Mouse (Mus musculus) gastrocnemius, postnatal 36 days (tissue): ENCODE data around the gene Fuca1. TPM values are rescaled to one million over a fixed set of nuclear protein-coding genes. Genes with fewer than 3 reads are reported as not detected.
"Not testable (repeated sequence)": the region's sequence is repeated elsewhere in the genome, so short reads cannot be mapped to it uniquely, and the experiment has no call there.

Source experiments
- DNase-seq, 2 experiments: peaks; one replicate each; pipeline ENCODE4 v3.0.0; 2022
- intact Hi-C: fragments of 180-260 bp; cut with DNase I; formaldehyde crosslinking; loops from one replicate; pipeline ENCODE4 v1.15.1; 2025
- total RNA-seq, 2 experiments: library from RNA; stranded (reverse); gene quantifications; 2 replicates each; pipeline ENCODE4 v1.2.3; 2021

The Fuca1 gene
- total RNA-seq, 2 experiments from 2014 or later = 16.4 to 18.7 TPM

DNA sequence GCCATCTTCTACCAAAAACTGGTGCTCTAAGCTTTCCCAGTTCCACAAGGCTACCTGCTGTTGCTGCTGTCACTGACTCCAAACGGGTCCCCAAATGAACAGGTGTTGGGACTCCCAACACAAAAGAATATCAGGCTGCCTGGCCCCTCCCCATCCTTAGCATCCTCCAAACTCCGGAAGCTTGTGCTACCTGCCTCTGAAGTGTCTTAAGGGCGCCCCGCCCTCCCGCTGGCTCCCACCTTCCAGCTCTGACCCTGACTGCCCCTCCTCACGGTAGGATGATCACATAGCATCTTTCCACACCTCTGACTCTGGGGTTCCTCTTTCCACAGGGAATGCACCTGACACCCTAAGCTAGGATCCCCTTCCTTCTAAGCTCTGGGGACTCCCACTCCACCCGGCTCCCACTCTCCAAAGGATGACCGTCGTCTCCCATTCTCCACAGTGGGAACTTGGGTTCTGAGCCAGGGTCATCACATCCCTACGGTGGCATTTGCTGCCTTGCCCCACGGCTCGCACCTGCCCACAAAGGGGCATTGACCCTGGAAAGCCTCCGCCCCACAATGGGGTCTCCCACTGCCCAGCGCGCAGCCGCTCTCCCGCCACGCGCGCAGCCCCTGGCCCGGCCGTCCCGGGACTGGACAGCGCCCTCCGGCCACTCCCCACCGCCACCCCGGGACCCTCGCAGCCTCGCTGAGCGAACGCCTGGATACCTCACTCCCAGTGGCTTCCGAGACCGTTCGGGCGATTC lies 51.4 kb downstream of the Fuca1 start:
- no peak for DNase-seq
- intact Hi-C loops = no loop called here

DNA sequence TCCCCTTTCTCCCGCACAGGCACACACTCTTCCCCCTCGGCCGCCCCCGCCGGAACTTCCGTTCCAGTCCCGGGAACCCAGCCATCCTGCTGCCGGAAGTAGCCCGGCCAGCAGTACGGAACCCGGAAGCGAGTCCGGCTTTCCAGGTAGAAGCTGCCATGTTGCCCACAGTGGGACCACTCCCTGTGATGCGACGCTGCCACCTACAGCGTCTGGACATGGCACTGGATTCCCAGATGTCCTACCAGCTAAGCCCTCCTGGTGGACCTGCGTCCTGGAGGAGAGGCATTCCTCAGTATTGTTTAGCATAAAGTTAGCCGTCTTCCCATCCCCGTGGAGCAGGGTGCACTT lies 52.0 kb downstream of the Fuca1 start, which contains the start of gene Lypla2:
Gene Lypla2 (minus strand): TSS at position 71 of the 351 bp plus-strand sequence.
- intact Hi-C loops = no loop called here
- peak; percentile 82 to 88 for DNase-seq

DNA sequence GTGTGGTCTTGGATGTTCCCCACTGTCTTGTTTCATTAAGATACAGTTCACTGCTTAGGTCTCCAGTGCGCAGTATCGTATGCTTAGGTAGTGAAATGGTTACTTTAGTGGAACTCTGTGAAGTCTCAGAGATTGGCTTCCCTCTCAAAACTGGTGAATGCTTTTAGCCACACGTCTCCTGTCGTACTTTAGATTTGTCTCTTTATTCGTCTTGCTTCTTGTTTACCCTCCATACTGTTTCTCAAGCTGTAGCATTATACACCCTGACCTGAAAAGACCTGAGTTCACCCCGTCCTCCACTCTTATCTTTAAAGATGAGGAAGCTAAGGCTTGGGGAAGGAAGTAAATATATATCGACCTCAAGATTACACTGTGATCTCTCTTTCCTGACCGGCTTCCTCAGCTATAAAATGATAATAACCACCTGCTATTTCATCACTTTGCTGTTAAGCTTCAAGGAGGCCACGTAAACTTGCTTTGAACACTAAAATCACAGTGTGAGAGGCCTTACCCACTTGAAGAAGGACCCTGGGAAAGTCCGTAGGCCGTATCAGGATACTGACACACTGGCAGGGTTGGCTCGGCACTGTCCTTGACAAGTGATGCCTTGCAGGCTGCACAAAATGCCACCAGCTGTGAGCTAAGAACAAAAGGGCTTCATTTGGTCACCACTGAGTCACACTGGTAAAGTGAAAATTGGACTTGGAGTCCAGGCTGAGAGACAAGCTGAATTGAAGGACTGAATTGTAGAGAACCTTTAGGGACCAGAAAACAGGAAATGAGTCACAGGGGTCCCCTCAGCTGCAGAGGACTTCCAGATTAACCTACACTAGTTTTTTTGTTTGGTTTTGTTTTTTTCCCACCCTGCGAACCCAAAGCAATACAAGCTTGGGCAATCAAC lies 52.6 kb downstream of the Fuca1 start:
- intact Hi-C loops = no loop called here
- DNase-seq = no peak

DNA sequence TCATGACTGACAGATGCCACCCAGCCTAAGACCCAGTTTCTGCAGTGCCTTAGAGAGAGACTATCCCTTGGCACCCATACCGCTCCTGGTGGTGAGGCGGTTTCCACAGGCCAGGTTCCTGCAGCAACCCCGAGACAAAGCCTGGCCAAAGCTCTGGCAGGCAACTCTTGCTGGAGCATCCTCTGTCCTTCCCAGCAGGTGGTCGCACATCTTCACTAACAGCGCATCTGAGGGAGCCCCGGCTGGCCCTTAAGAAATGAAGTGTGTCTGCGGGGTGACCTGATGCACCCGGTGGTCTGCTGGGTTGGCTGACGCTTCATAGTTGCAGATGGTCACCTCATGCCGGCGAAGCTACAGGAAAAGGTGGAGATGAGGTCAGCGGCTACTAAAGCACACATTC lies 55.6 kb downstream of the Fuca1 start:
- intact Hi-C loops = no loop called here

DNA sequence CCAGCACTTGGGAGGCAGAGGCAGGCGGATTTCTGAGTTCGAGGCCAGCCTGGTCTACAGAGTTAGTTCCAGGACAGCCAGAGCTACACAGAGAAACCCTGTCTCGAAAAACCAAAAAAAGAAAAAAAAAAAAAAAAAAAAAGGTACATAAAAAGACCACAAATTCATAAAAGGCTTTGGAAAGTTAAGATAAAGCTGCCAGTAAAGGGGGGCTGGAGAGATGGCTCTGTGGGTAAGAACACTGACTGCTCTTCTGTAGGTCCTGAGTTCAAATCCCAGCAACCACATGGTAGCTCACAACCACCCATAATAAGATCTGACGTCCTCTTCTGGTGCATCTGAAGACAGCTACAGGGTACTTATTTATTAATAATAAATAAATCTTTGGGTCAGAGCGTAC lies 59.7 kb downstream of the Fuca1 start:
- intact Hi-C loops = not testable (repeated sequence)

More for the DNA sequence above, 55.6 kb downstream of the Fuca1 start:
- no peak for DNase-seq

DNA sequence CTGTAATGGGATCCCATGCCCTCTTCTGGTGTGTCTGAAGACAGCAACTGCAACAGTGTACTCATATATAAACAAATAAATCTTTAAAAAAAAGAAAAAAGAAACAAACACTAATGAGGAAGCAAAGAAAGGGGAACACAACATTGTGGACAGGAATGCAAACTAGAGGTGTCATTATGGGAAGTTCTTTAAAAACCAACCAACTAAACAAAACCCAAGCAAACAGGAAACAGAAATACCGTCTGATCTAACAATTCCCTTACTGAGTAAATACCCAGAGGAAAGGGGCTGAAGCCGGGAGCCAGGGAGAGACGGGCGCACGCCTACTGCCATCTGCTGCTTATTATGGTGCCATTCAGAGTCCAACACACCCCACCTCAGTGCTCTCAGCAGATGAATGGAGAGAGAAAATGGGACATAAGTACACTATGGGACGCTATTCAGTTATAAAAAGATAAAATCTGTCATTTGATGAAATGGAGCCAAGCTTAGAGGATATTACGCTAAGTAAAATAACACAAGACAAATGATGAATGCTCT lies 61.1 kb downstream of the Fuca1 start:
- DNase-seq = no peak
- intact Hi-C loops = no loop called here

More for the DNA sequence above, 59.7 kb downstream of the Fuca1 start:
- DNase-seq = not testable (repeated sequence)

DNA sequence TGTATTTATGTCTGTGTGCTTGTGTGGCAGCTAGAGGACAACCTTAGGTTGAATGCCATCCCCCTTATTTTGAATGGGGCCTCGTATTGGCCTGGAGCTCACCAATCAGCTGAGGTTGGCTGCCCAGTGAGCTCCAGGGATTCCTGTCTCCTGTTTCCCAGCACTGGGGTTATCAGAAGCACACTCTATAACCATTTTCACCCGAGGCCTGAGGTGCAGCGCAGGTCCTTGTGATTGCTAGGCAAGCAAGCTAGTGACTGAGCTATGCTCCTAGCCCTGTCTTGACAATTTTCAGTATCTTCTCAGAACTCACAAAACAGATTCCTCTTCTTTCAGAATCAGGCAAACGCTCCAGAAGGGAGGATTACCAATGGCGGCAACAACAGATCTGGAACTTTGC lies 64.0 kb downstream of the Fuca1 start:
- intact Hi-C loops = no loop called here
- DNase-seq = no peak

DNA sequence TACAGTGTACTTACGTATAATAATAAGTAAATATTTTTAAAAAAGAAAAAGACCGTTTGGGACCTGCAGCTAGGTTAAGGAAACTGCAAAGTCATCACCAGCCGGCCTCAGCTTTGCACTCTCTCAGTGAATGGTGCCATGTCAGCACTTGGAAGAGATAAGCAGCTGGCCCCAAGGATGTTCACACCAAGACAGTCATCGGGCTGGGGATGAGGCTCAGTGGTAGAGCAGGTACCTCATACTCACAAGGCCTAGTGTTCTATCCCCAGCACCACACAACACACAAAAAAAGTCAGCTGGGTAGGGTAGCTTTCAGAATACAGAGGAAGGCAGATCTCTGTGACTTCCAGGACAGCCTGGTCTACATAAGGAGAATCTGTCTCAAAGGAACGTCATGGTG lies 64.7 kb downstream of the Fuca1 start:
- DNase-seq = no peak
- intact Hi-C loops = loop anchor here (5.0 kb wide), 1 partner anchor 42 kb away; no protein-coding TSS in a partner anchor

DNA sequence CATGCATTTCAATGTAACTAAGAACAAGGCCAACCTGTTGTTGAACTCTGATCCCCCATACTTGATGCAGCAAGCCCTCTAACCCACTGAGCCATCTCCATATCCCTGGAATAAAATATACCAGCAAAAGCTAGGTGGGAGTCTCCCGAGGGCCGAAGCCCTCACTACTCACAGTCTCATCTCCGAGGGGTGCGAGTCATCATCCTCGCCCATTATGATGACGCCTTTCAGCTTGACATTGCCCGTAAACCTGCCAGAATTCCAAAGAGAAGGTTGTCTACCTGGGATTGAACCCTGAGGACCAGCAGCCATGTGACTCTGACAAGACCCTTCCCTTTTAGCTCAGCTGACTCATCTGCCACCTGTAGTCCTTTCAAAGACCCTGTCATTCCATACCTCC lies 65.2 kb downstream of the Fuca1 start:
- intact Hi-C loops = loop anchor here (5.0 kb wide), 1 partner anchor 42 kb away; no protein-coding TSS in a partner anchor
- DNase-seq = no peak

DNA sequence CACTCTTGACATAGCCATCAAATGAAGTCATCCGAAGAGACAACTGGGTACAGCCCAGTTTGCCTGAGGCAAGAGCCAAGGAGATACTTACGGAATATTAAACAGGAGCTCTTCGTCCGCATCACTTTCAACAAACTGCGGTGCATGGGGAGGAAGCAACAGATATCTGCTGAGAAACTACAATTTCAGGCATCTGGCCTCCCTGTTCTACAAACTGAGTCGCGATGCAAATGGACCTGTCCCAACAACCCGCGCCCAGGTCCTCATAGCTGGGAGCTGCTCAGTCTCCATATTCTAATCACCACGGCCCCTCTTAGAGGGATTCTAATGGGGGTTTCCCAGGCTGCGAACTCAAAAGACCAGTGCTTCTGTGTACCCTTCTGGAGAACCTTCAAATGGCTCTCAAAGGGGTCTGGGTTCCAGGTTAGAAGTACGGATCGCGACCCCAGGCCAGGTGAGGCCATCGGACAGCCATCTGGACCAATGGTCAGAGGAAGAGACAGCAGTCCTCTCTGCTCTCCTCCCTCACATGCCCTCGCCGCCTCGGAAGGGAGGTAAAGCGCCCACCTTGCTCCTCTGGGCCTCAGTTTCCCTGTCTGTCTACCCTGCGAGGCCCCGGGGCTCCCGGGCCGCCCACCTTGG lies 65.9 kb downstream of the Fuca1 start:
- no peak for DNase-seq
- intact Hi-C loops = loop anchor here (5.0 kb wide), 1 partner anchor 41 kb away; no protein-coding TSS in a partner anchor

DNA sequence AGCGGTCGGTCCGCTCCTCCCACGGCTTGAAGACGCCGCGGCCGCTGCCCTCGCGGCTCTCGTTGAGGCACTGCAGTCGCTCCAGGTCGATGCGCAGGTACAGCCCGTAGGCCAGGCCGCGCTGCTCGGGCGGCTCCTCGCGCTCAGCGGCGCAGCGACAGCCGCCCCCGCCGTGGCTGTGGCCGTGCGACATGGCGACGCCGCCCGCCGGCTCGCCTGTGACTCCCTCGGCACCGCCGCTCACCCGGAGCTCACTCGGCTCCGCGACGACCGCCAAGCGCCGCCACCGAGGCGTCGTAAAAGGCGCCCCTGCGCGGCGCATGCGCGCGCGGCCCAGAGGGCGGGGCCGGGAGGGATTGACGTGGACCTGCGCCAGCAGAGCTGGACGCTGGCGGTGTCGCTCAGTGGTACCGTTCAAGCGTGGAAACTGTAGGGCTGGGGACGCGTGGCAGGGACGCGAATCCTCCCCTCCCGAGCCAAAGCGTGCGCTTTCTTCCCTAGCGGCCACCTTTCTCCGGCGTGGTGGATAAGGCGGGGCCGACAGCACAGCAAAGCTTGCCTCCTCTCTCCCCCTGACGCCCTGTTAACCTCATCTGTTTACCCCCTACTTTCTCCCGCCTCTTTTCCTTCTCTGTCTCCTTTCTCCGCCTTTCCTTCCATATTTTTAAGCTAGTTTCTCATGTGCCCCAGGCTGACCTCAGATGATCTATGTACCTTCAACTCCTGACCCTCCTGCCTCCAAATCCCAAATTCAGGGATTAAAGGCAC lies 66.6 kb downstream of the Fuca1 start, which contains the start of gene Pithd1:
Gene Pithd1 (minus strand): TSS at position 322 of the 768 bp plus-strand sequence.
- intact Hi-C loops = loop anchor here (5.0 kb wide), 1 partner anchor 40 kb away; no protein-coding TSS in a partner anchor
- peak; percentile 84 to 94 for DNase-seq

DNA sequence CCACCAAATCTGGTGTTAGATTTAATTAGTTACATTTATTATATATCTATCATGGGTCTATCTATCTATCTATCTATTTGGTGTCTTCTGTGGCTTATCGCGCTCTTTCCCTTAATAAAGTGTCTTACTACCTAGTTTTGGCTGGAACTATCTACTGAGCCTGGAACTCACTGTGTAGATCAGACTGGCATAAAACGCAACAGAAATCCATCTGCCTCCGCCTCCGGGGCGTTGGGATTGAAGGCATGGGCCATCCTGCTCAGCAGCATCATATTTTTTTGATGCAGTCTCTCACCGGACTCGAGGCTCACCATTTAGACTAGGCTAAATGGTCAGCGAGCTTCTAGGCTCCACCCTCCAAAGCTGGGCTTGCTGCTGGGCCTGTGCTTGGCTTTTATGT lies 67.2 kb downstream of the Fuca1 start:
- no peak for DNase-seq
- intact Hi-C loops = loop anchor here (5.0 kb wide), 1 partner anchor 40 kb away; no protein-coding TSS in a partner anchor

Other genes with a start within 250 kb of the Fuca1 start
- gene Ifnlr1, start 234.4 kb upstream of the Fuca1 start, total RNA-seq = under 1 TPM; 0.23 to 0.35 TPM
- gene Il22ra1, start 192.6 kb upstream of the Fuca1 start, total RNA-seq = not detected
- gene Myom3, start 161.0 kb upstream of the Fuca1 start, total RNA-seq = 10 to 100 TPM; 23.1 to 57.4 TPM
- 10 to 100 TPM; 23.7 to 23.9 TPM for gene Srsf10, start 65.0 kb upstream of the Fuca1 start, total RNA-seq
- gene Pnrc2, start 46.9 kb upstream of the Fuca1 start, total RNA-seq = 10 to 100 TPM; 25.4 to 31.2 TPM
- gene Cnr2, start 25.3 kb upstream of the Fuca1 start, total RNA-seq = under 1 TPM; 0.07 to 0.08 TPM
- gene Hmgcl, start 25.7 kb downstream of the Fuca1 start, total RNA-seq = 10 to 100 TPM; 38.7 to 39.0 TPM
- under 1 TPM; 0.49 to 0.69 TPM for gene Gale, start 43.0 kb downstream of the Fuca1 start, total RNA-seq
- gene Lypla2, start 51.9 kb downstream of the Fuca1 start, total RNA-seq = 10 to 100 TPM; 22.8 to 27.2 TPM
- 10 to 100 TPM; 21.3 to 23.9 TPM for gene Pithd1, start 66.5 kb downstream of the Fuca1 start, total RNA-seq
- 10 to 100 TPM; 50.3 to 60.4 TPM for gene Eloa, start 101.0 kb downstream of the Fuca1 start, total RNA-seq
- gene Rpl11, start 132.7 kb downstream of the Fuca1 start, total RNA-seq = 100 to 1,000 TPM; 188 to 251 TPM
- gene Id3, start 222.8 kb downstream of the Fuca1 start, total RNA-seq = 10 to 100 TPM; 13.8 to 14.1 TPM